Mouse (Mus musculus) layer of hippocampus, adult 6 months (tissue): ENCODE measurements around the gene Lrrc4c. TPM values are rescaled to one million over a fixed set of nuclear protein-coding genes. Genes with fewer than 3 reads are reported as not detected.

Experiments
- long read RNA-seq, 2 experiments: library from polyadenylated mRNA; unstranded; transcript quantifications; one replicate each; pipeline ENCODE4 v2.0.0; 2019 to 2020
- microRNA-seq: library from miRNA; unstranded; fragments of <30 nt; microRNA quantifications from one replicate; pipeline ENCODE4 v1.2.0, GENCODE M21; 2020
- polyA plus RNA-seq: library from polyadenylated mRNA; unstranded; fragments of <200 nt; fragmentation: Nextera tagmentation; gene quantifications from 2 replicates; pipeline ENCODE4 v1.2.3, GENCODE M21; 2021

The Lrrc4c gene
- polyA plus RNA-seq, result 30.2 and 33.0 TPM in 2 replicates
- long read RNA-seq, experiment 1, transcript Lrrc4c-201 (3 exons, 3,492 nt), result major isoform, 47 of 89 reads
- long read RNA-seq, experiment 1, partial matches to known transcripts, result 2 of 89 reads
- long read RNA-seq, experiment 1, other reads (novel, unspliced or antisense), result 38 of 89 reads
- long read RNA-seq, experiment 2, transcript Lrrc4c-201 (3 exons, 3,492 nt), result major isoform, 175 of 224 reads
- long read RNA-seq, experiment 2, partial matches to known transcripts, result 10 of 224 reads
- long read RNA-seq, experiment 2, other reads (novel, unspliced or antisense), result 37 of 224 reads

GRCm38 (mm10) chr2:96317387-96318299, at the start of gene Lrrc4c:
TSS of gene Lrrc4c (plus strand) at chr2:96318169.

Small RNA genes lying within 50 kb of the gene (microRNA-seq; reads per million reads assigned to microRNA genes)
- not detected for gene Gm44320
